Mouse (Mus musculus) hindbrain, postnatal 0 days (tissue): ENCODE data around the gene Thap11. TPM values are rescaled to one million over a fixed set of nuclear protein-coding genes. Genes with fewer than 3 reads are reported as not detected.
A peak's percentile ranks its signal among the peaks of the same experiment; 100 is the strongest.

ENCODE experiments used
- ATAC-seq: fragments of 200-750 bp; cut with Nextera tagmentation; 2 replicates; pipeline ENCODE4 v1.8.0; 2017; ENCODE audit warnings: mild to moderate bottlenecking, moderate TSS enrichment, moderate library complexity
- DNase-seq: peaks from one replicate; pipeline ENCODE4 v3.0.0-alpha.2; 2015; ENCODE audit warnings: low spot score
- H3K27ac ChIP-seq: fragments of 300-500 bp; sonication (generic); 2 replicates; pipeline ENCODE4 v1.5.1; 2014; ENCODE audit warnings: mild to moderate bottlenecking
- H3K27me3 ChIP-seq: fragments of 300-500 bp; sonication (generic); 2 replicates; pipeline ENCODE4 v1.6.1; 2014; ENCODE audit warnings: low read length, mixed read lengths; ENCODE audit not compliant: insufficient read depth
- H3K36me3 ChIP-seq: fragments of 300-500 bp; sonication (generic); 2 replicates; pipeline ENCODE4 v1.6.1; 2014; ENCODE audit warnings: low read length, mixed read lengths; ENCODE audit not compliant: insufficient read depth
- H3K4me1 ChIP-seq: fragments of 300-500 bp; sonication (generic); 2 replicates; pipeline ENCODE4 v1.6.1; 2014; ENCODE audit warnings: antibody characterized with exemption, low read length, mixed read lengths; ENCODE audit not compliant: insufficient read depth
- H3K4me2 ChIP-seq: fragments of 300-500 bp; sonication (generic); 2 replicates; pipeline ENCODE4 v1.6.1; 2014; ENCODE audit warnings: low read depth, mild to moderate bottlenecking, low read length, moderate library complexity, mixed read lengths
- H3K4me3 ChIP-seq: fragments of 300-500 bp; sonication (generic); 2 replicates; pipeline ENCODE4 v1.5.1; 2014; ENCODE audit warnings: low read length
- H3K9ac ChIP-seq: fragments of 300-500 bp; sonication (generic); replicated peaks from 2 replicates; pipeline ENCODE4 v1.6.1; 2014; ENCODE audit warnings: mild to moderate bottlenecking, low read length, moderate library complexity, mixed read lengths
- H3K9me3 ChIP-seq: fragments of 300-500 bp; sonication (generic); 2 replicates; pipeline ENCODE4 v1.6.1; 2016; ENCODE audit warnings: low read length, mixed read lengths
- CTCF ChIP-seq: IDR thresholded peaks from 2 replicates; pipeline ENCODE4 v1.5.1; 2016; ENCODE audit warnings: antibody characterized with exemption, control low read depth, low read depth
- WGBS: fragments of 180-500 bp; shearing (Covaris S2); extraction: QIAGEN DNeasy Blood & Tissue Kit; methylation state at CpG from one replicate; pipeline ENCODE4 v1.1.7; 2014; 5-methylcytosine and 5-hydroxymethylcytosine counted together
- polyA plus RNA-seq: library from polyadenylated mRNA; unstranded; fragments of >200 nt; fragmentation: Nextera tagmentation; extraction: Ambion mirVana; gene quantifications from 2 replicates; pipeline ENCODE4 v1.2.1, GENCODE M21; 2015
- total RNA-seq: library from RNA; depleted of rRNA; stranded (reverse); fragments of >200 nt; gene quantifications from 2 replicates; pipeline ENCODE4 v1.2.3, GENCODE M21; 2014

The Thap11 gene
- total and polyA plus RNA-seq, 2 experiments from 2014 or later, result 44.9 to 86.9 TPM

DNA sequence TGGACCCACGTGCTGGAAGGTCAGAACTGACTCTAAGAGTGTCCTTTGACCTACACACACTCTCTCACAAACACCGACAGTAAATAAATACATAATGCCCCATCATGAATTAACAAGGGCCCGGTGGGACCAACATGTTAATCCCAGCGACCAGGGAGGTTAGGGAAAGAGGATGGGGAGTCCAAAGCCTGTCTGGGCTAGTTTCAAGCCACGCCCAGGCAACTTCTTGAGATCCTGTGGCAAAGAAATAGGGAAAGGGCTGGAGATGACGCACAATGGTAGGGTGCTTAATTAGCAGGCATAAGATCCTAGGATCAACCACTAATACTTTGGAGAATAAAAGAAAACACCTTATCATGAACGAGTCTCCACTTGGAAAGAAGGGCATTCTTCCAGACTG is 4.3 kb upstream of the Thap11 start:
- WGBS, result 76% methylated on average over 7 of the region's 7 CpGs
- Histone ChIP-seq H3K27ac (no peak overlapping the region), H3K4me2 (peak overlapping the region; percentile 31; the same call in 1 of the 2 replicates), H3K9ac (no peak overlapping the region), H3K4me1 (peaks cover 7% of the 10 kb centered on the region), H3K4me3 (no peak overlapping the region), H3K9me3 (no peaks in the 10 kb centered on the region), H3K36me3 (peaks cover 35% of the 10 kb centered on the region), H3K27me3 (no peaks in the 10 kb centered on the region)
- DNase-seq, result no peak
- no peak for TF ChIP-seq CTCF
- ATAC-seq, result no peak

DNA sequence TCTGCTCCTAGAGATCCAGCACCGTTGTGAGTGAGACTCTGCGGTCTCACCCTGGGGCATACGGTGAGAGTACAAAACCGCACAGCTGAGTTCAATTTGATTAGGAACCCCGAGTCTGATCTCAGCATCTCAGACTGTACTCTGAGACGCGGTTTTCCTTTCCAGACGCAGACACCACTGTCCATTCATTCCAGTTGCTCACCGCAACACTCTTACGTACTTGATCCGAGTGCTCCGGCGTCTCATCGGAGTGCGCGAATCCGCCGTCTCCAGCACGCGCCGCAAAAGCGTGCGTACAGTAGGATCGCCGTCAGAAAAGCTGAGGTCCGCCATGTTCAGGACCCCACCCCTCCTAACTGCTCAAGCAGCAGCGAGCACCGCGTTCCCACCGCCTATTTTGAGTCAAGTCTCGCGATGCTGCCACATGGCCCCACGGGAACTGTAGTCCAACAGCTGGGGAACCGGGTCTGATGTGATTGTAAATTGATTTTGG is 3.2 kb upstream of the Thap11 start:
- Histone ChIP-seq H3K9me3 (no peaks in the 10 kb centered on the region), H3K9ac (peak overlapping the region; percentile 60), H3K4me2 (peak overlapping the region; percentile 66), H3K27ac (peak overlapping the region; percentile 54; the same call in 1 of the 2 replicates), H3K4me3 (peak overlapping the region; percentile 70), H3K4me1 (peaks cover 18% of the 10 kb centered on the region), H3K27me3 (no peaks in the 10 kb centered on the region), H3K36me3 (peaks cover 24% of the 10 kb centered on the region)
- ATAC-seq (peak; percentile 87), DNase-seq (peak; percentile 97)
- WGBS, result 2% methylated on average over 34 of the region's 34 CpGs
- TF ChIP-seq CTCF, result no peak

DNA sequence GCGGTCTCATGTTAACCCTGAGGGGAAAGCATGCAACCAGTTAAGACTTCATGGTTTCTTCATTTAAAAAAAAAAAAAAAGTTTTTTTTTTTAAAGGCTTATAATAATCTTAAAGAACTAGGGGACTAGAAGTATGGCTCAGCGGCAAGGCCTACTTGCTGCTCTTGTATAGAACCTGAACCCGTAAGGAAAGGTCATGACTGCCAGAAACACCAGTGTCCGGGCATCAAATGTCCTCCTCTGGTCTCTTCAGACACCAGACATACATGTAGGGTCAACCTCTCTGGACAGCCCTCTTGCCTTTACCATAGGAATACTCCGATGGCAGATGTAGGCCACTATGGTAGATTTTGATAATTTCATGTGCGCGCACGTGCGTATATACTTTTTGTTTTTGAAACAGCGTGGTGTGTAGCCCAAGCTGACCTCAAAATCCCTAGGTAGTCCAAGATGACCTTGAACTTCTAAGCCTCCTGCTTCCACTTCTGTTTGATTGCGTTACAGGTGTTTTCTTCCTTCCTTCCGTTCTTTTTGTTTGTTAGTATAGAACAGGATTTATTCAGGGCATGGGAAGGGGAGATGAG is 2.7 kb upstream of the Thap11 start:
- DNase-seq (no peak), ATAC-seq (no peak)
- H3K36me3 ChIP-seq, result peaks cover 19% of the 10 kb centered on the region; the same call in 1 of the 2 replicates
- H3K4me3 ChIP-seq, result peak overlapping the region; percentile 70; the same call in 1 of the 2 replicates
- no peak overlapping the region for H3K9ac ChIP-seq
- H3K4me2 ChIP-seq, result peak overlapping the region; percentile 66; the same call in 1 of the 2 replicates
- H3K27ac ChIP-seq, result no peak overlapping the region
- H3K27me3 ChIP-seq, result no peaks in the 10 kb centered on the region
- 84% methylated on average over 12 of the region's 12 CpGs for WGBS
- H3K4me1 ChIP-seq, result peaks cover 20% of the 10 kb centered on the region
- H3K9me3 ChIP-seq, result no peaks in the 10 kb centered on the region
- no peak for TF ChIP-seq CTCF

DNA sequence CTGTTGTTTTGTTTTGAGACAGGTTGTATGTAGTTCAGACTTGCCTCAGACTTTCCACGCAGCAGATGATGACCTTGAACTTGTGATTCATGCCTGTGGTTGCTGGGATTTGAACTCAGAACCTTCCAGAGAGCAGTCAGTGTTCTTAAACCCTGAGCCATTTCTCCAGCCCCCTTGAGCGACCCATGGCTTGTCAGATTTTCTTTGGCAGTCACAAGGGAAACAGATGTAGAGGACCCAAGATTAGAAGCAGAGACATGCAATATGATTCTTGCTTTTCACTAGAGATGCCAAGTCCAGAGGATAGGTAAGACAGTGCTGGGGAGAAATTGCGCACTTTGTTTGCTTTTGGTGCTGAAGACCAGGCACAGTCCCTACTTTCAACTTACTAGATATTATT is 1.8 kb upstream of the Thap11 start, which contains the start of gene Cenpt:
TSS of gene Cenpt (minus strand) at position 101 of the 400 bp plus-strand sequence.
- no peak within 1 kb of the TSS for H3K4me3 ChIP-seq

DNA sequence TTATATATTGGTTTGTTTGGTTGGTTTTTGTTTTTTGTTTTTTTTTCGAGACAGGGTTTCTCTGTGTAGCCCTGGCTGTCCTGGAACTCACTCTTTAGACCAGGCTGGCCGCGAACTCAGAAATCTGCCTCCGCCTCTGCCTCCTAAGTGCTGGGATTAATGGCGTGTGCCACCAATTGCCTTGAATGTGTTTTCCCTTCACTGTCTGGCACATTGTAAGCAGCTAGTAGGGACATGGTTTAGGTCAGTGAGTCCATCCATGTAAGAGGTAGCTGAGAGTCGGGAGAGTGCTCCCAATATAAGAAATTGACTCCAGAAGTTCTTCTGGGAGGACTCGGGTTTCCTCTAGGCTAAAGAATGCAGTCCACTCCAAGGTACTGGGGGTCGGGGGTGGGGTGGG is 629 bp upstream of the Thap11 start:
- H3K27me3 ChIP-seq, result no peaks in the 10 kb centered on the region
- peaks cover 2% of the 10 kb centered on the region; the same call in 1 of the 2 replicates for H3K36me3 ChIP-seq
- peaks cover 20% of the 10 kb centered on the region for H3K4me1 ChIP-seq
- peak overlapping the region; percentile 76; the same call in 1 of the 2 replicates for H3K9ac ChIP-seq
- H3K27ac ChIP-seq, result peak overlapping the region; percentile 79; the same call in 1 of the 2 replicates
- H3K9me3 ChIP-seq, result no peaks in the 10 kb centered on the region
- TF ChIP-seq CTCF, result no peak
- no peak for ATAC-seq
- DNase-seq, result no peak
- H3K4me2 ChIP-seq, result peak overlapping the region; percentile 98
- WGBS, result 28% methylated on average over 8 of the region's 8 CpGs
- H3K4me3 ChIP-seq, result peak overlapping the region; percentile 79

More for the DNA sequence above, 1.8 kb upstream of the Thap11 start, which contains the start of gene Cenpt:
- Histone ChIP-seq H3K36me3 (peaks cover 13% of the 10 kb centered on the region; the same call in 1 of the 2 replicates), H3K4me2 (peak within 1 kb of the TSS; percentile 66; the same call in 1 of the 2 replicates), H3K27ac (no peak within 1 kb of the TSS), H3K9me3 (no peaks in the 10 kb centered on the region), H3K4me1 (peaks cover 20% of the 10 kb centered on the region), H3K9ac (no peak within 1 kb of the TSS), H3K27me3 (no peaks in the 10 kb centered on the region)
- TF ChIP-seq CTCF, result no peak
- ATAC-seq (no peak), DNase-seq (no peak)
- WGBS, result 94% methylated on average over 3 of the region's 3 CpGs

DNA sequence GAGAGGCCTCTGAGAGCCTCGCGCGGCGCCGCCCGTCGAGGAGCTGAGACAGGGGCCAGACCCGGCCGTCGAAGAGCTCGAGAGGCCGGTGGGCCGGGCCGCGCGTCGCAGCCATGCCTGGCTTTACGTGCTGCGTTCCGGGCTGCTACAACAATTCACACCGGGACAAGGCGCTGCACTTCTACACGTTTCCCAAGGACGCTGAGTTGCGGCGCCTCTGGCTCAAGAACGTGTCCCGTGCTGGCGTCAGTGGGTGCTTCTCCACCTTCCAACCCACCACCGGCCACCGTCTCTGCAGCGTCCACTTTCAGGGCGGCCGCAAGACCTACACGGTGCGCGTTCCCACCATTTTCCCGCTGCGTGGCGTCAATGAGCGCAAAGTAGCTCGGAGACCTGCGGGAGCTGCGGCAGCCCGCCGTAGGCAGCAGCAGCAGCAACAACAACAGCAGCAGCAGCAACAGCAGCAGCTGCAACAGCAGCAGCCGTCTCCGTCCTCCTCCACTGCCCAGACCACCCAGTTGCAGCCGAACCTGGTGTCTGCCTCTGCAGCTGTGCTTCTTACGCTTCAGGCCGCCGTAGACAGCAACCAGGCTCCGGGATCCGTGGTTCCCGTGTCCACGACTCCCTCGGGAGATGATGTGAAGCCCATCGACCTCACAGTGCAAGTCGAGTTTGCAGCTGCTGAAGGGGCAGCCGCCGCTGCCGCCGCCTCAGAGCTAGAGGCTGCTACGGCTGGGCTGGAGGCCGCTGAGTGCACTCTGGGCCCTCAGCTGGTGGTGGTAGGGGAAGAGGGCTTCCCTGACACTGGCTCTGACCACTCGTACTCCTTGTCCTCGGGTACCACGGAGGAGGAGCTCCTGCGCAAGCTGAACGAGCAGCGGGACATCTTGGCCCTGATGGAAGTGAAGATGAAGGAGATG is 576 bp downstream of the Thap11 start:
- peak; percentile 22; the same call in 1 of the 2 replicates for TF ChIP-seq CTCF

More for the DNA sequence above, 576 bp downstream of the Thap11 start:
- ATAC-seq (peak; percentile 50), DNase-seq (peak; percentile 64)
- Histone ChIP-seq H3K4me2 (peak overlapping the region; percentile 98), H3K4me1 (peaks cover 17% of the 10 kb centered on the region), H3K27me3 (no peaks in the 10 kb centered on the region), H3K9me3 (no peaks in the 10 kb centered on the region), H3K36me3 (no peaks in the 10 kb centered on the region), H3K9ac (peak overlapping the region; percentile 76), H3K27ac (peak overlapping the region; percentile 79), H3K4me3 (peak overlapping the region; percentile 79)
- WGBS, result under 1% methylated on average over 70 of the region's 71 CpGs
